Mouse (Mus musculus) heart, embryonic 16.5 days (tissue): ENCODE measurements around the gene Plod1. TPM values are rescaled to one million over a fixed set of nuclear protein-coding genes. Genes with fewer than 3 reads are reported as not detected.

Source experiments
- ATAC-seq: fragments of 200-750 bp; cut with Nextera tagmentation; replicated peaks from 2 replicates; pipeline ENCODE4 v1.8.0; 2017; ENCODE audit warnings: moderate number of reproducible peaks; ENCODE audit not compliant: insufficient read depth, low FRiP score; ENCODE audit errors: extremely low read depth
- H3K27ac ChIP-seq: fragments of 300-500 bp; sonication (generic); 2 replicates; pipeline ENCODE4 v1.5.1; 2014; ENCODE audit warnings: mild to moderate bottlenecking, low read length, control low read depth, moderate library complexity
- H3K27me3 ChIP-seq: fragments of 300-500 bp; sonication (generic); 2 replicates; pipeline ENCODE4 v1.6.1; 2014; ENCODE audit warnings: low read length, mixed read lengths; ENCODE audit not compliant: control insufficient read depth, insufficient read depth
- H3K36me3 ChIP-seq: fragments of 300-500 bp; sonication (generic); 2 replicates; pipeline ENCODE4 v1.6.1; 2014; ENCODE audit not compliant: control insufficient read depth, insufficient read depth
- H3K4me1 ChIP-seq: fragments of 300-500 bp; sonication (generic); 2 replicates; pipeline ENCODE4 v1.6.1; 2014; ENCODE audit warnings: low read length, mixed read lengths; ENCODE audit not compliant: control insufficient read depth, insufficient read depth
- H3K4me2 ChIP-seq: fragments of 300-500 bp; sonication (generic); 2 replicates; pipeline ENCODE4 v1.6.1; 2014; ENCODE audit warnings: low read depth, mild to moderate bottlenecking, control low read depth, low read length
- H3K4me3 ChIP-seq: fragments of 300-500 bp; sonication (generic); 2 replicates; pipeline ENCODE4 v1.5.1; 2014; ENCODE audit warnings: mild to moderate bottlenecking, control low read depth, low read length
- H3K9ac ChIP-seq: fragments of 300-500 bp; sonication (generic); 2 replicates; pipeline ENCODE4 v1.6.1; 2014; ENCODE audit warnings: low read length, control low read depth
- H3K9me3 ChIP-seq: fragments of 300-500 bp; sonication (generic); replicated peaks from 2 replicates; pipeline ENCODE4 v1.6.1; 2016; ENCODE audit warnings: low read length; ENCODE audit not compliant: control insufficient read depth
- WGBS: fragments of 180-500 bp; shearing (Covaris S2); extraction: QIAGEN DNeasy Blood & Tissue Kit; methylation state at CpG from one replicate; pipeline ENCODE4 v1.1.7; 2014; 5-methylcytosine and 5-hydroxymethylcytosine counted together
- polyA plus RNA-seq: library from polyadenylated mRNA; unstranded; fragments of >200 nt; fragmentation: Nextera tagmentation; extraction: Ambion mirVana; gene quantifications from 2 replicates; pipeline ENCODE4 v1.2.1, GENCODE M21; 2015

The Plod1 gene
- polyA plus RNA-seq, 1 experiment from 2014 or later, result 58.5 TPM

DNA sequence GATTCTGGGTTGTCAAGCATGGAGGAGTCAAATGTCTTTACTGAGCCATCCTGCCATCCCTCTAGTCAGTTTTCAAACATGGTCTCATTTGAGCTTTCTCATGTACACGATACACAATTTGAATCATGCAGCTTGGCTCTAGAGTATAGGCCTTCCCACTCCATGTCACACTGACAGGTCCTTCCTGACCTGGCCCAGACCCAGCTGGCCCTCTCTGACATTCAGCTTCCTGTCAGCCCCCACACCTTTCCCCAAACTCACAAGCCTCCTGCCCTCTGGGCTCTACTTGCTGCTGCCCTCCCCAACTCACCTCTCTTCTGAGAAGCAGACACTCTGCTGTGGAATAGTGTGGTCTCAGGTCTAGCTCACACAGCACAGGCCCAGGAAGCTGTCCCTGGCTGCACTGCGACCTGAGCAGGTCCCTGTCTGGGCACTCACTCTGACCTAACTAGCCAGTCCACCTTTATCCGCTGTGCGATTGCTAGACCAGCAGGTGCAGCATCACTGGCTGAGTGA is 40.7 kb downstream of the Plod1 start:
- Histone ChIP-seq H3K27ac (peak overlapping the region; percentile 98), H3K9ac (peak overlapping the region; percentile 66), H3K9me3 (no peaks in the 10 kb centered on the region), H3K36me3 (peaks cover 69% of the 10 kb centered on the region), H3K4me3 (no peak overlapping the region), H3K27me3 (no peaks in the 10 kb centered on the region), H3K4me1 (peaks cover 47% of the 10 kb centered on the region), H3K4me2 (peak overlapping the region; percentile 6; the same call in 1 of the 2 replicates)
- 0 out of 2 replicates have a peak, but pooled peaks have one; percentile 2 for ATAC-seq
- 57% methylated on average over 4 of the region's 4 CpGs for WGBS

DNA sequence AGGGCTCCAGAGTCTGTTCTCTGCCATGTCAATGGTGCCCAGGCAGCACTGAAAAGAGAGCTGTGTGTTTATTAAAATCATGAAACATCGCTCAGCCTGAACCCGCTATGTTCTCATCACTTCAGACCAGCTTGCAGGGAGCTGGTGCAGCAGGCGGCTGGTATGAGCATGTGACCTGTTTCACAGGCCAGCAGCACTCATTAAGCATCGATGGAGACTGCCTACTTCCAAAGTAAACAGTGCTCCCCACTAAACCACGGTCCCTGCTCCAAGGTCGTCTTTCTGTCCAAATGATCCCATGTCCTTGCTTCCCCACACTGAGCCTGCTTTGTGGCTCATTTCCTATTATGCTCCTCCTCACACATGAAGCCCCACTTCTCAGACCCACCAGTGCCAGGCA is 46.2 kb downstream of the Plod1 start:
- Histone ChIP-seq H3K36me3 (peaks cover 81% of the 10 kb centered on the region), H3K9ac (no peak overlapping the region), H3K27me3 (no peaks in the 10 kb centered on the region), H3K4me2 (no peak overlapping the region), H3K4me1 (peaks cover 3% of the 10 kb centered on the region; the same call in 1 of the 2 replicates), H3K27ac (peak overlapping the region; percentile 28; the same call in 1 of the 2 replicates), H3K9me3 (no peaks in the 10 kb centered on the region), H3K4me3 (no peak overlapping the region)
- WGBS, result 58% methylated on average over 6 of the region's 6 CpGs
- ATAC-seq, result peak; percentile 29; the same call in 1 of the 2 replicates

DNA sequence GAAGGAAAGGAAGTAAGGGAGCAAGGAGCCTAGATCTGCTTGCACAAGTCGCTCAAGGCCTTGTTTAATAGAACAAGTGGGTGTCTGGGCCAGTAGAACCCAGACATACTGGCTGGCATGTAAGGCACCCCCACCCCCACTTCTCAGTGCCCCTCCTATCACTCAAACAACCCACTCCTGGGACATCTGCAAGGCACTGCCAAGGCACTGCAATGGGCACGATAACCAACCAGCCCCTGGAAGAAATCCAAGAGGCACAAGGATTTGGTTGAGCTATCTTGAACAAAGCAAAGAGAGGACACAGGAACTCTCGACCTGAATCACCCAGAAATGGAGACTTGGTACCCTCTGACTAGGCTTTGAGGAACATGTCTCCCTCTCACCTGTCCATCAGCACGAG is 48.3 kb downstream of the Plod1 start:
- no peak overlapping the region for H3K4me3 ChIP-seq
- H3K9ac ChIP-seq, result no peak overlapping the region
- H3K9me3 ChIP-seq, result no peaks in the 10 kb centered on the region
- no peaks in the 10 kb centered on the region for H3K4me1 ChIP-seq
- H3K36me3 ChIP-seq, result peaks cover 85% of the 10 kb centered on the region
- no peak overlapping the region for H3K4me2 ChIP-seq
- 89% methylated on average over 4 of the region's 4 CpGs for WGBS
- no peak for ATAC-seq
- H3K27ac ChIP-seq, result no peak overlapping the region
- H3K27me3 ChIP-seq, result no peaks in the 10 kb centered on the region

DNA sequence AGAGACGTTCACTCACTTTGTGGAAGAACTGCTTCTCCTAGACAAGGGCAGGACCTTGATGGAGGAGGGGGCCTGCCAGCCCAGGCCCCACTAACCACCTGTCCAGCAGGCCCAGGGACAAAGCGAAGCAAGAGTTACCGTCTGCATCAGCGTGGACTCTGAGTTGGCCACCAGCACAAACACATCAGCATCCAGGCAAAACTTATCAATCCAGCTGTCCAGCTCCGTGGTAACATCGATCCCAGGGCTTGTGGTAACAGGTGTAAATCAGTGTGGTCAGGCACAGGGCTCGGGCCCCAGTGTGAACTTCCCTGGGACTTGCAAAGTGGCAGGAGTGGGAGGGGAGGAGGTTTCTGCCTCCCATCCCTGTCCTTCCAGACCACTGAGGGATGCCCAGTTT is 49.3 kb downstream of the Plod1 start:
- H3K36me3 ChIP-seq, result peaks cover 88% of the 10 kb centered on the region
- no peak overlapping the region for H3K9ac ChIP-seq
- H3K27me3 ChIP-seq, result no peaks in the 10 kb centered on the region
- no peak overlapping the region for H3K4me3 ChIP-seq
- no peaks in the 10 kb centered on the region for H3K9me3 ChIP-seq
- H3K27ac ChIP-seq, result no peak overlapping the region
- no peaks in the 10 kb centered on the region for H3K4me1 ChIP-seq
- 91% methylated on average over 7 of the region's 7 CpGs for WGBS
- H3K4me2 ChIP-seq, result no peak overlapping the region
- no peak for ATAC-seq

DNA sequence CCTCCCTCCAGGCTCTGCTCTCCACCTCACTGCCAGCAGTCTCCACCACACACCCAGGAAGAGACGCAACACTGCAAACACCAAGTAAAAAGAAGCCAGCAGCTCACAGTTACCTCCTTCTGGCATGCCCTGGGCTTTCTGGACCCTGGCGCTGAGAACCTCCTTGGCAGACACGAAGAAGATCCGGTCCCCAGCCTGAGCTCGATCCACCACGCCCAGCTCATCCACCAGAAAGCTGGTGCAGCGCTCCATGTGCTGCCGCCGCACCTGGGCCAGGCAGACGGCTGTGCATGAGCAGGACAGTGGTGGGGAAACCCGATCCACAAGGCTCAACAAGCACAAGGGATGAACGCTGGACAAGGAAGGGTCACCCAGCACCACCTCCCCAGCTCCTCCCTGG is 50.4 kb downstream of the Plod1 start:
- Histone ChIP-seq H3K9me3 (no peaks in the 10 kb centered on the region), H3K4me3 (no peak overlapping the region), H3K27me3 (no peaks in the 10 kb centered on the region), H3K27ac (no peak overlapping the region), H3K36me3 (peaks cover 92% of the 10 kb centered on the region), H3K4me1 (no peaks in the 10 kb centered on the region), H3K9ac (no peak overlapping the region), H3K4me2 (no peak overlapping the region)
- no peak for ATAC-seq
- 95% methylated on average over 12 of the region's 12 CpGs for WGBS

DNA sequence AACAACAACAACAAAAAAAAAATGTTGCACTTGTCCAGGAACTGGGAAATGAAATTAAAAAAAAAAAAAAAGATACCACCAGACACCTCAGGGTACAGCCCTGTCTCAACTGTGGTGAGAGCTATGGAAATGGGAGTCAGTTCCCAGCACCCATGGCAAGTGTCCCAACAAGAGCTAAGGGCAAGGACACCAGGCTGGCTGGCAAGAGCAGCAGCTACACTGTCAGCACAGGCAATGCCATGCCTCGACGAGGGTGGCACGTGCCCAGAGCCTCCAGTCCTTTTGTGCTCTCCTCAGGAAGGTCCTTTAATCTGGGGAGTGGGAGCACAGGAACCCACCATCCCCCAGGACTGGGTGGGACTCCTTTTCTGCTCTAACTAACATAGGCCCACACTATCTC is 52.4 kb downstream of the Plod1 start:
- Histone ChIP-seq H3K4me1 (no peaks in the 10 kb centered on the region), H3K4me3 (no peak overlapping the region), H3K27me3 (no peaks in the 10 kb centered on the region), H3K27ac (no peak overlapping the region), H3K9me3 (no peaks in the 10 kb centered on the region), H3K4me2 (no peak overlapping the region), H3K36me3 (peaks cover 94% of the 10 kb centered on the region), H3K9ac (no peak overlapping the region)
- 91% methylated on average over 3 of the region's 3 CpGs for WGBS
- no peak for ATAC-seq

DNA sequence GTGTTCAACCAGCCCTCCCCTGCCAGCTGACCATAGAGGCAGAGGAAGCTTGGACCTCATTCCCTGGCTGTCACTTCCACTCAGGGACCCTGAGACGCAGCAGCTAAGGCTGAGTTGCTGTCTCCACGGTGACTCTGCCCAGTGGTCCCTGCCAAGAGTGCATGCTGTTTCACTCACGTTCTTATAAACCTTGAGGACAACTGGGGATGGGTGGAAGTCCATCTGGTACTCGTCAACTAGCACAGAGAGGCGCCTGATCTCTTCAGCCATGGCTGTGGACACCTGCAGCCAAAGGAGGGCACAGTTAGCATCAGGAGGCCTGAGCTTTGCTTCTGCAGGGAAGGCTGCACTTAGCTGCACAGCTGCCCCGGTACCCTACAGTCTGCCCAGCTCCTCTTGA is 53.5 kb downstream of the Plod1 start:
- H3K4me1 ChIP-seq, result no peaks in the 10 kb centered on the region
- no peak overlapping the region for H3K4me3 ChIP-seq
- H3K9me3 ChIP-seq, result no peaks in the 10 kb centered on the region
- no peak overlapping the region for H3K9ac ChIP-seq
- WGBS, result 61% methylated on average over 6 of the region's 6 CpGs
- peaks cover 94% of the 10 kb centered on the region for H3K36me3 ChIP-seq
- no peaks in the 10 kb centered on the region for H3K27me3 ChIP-seq
- no peak overlapping the region for H3K4me2 ChIP-seq
- H3K27ac ChIP-seq, result no peak overlapping the region
- ATAC-seq, result no peak; the same call in 1 of the 2 replicates

DNA sequence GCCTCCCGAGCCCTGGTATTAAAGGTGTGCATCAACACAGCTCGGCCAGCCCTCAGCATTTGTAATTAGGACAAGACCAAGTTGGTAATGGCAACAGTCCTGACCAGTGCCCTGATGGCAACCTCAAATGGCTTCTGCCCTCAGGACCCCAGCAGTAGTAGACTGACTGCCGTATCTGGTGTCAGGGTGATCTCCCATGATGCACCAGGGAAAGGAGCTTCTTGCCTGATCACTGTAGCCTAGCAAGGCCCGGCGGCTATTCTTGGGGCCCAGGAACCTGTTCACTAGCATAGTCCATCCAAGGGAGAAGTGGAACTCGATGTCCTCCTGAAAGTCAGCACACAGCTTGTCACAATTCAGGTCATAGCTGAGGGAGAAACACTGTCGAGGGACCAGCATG is 54.8 kb downstream of the Plod1 start:
- H3K36me3 ChIP-seq, result peaks cover 89% of the 10 kb centered on the region
- H3K4me3 ChIP-seq, result no peak overlapping the region
- H3K9me3 ChIP-seq, result no peaks in the 10 kb centered on the region
- no peak overlapping the region for H3K4me2 ChIP-seq
- H3K27me3 ChIP-seq, result no peaks in the 10 kb centered on the region
- no peak for ATAC-seq
- no peak overlapping the region for H3K9ac ChIP-seq
- whole genome bisulfite sequencing, result 92% methylated on average over 7 of the region's 7 CpGs
- no peaks in the 10 kb centered on the region for H3K4me1 ChIP-seq
- no peak overlapping the region for H3K27ac ChIP-seq

DNA sequence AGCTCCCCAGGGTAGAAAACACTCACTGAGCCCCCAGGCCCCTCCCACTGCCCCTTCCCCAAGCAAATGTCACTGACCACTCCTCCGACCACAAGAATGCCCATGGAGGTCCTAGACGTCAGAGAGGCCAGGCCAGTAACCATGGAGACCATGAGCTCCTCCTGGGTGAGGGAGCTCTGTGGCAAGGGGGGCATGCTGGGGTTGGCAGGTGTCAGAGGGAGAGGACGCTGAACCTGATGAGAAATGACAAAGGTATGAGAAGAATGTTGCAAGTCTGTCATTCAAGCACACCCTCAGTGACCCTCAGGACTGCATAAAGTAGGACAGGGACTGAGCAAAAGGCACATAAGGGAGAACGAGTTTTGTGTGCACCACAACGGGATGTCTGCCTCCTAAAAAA is 56.7 kb downstream of the Plod1 start:
- H3K4me2 ChIP-seq, result no peak overlapping the region
- H3K27ac ChIP-seq, result no peak overlapping the region
- H3K9ac ChIP-seq, result no peak overlapping the region
- H3K27me3 ChIP-seq, result no peaks in the 10 kb centered on the region
- ATAC-seq, result no peak
- H3K9me3 ChIP-seq, result no peaks in the 10 kb centered on the region
- 40% methylated on average over 5 of the region's 5 CpGs for WGBS
- no peak overlapping the region for H3K4me3 ChIP-seq
- H3K36me3 ChIP-seq, result peaks cover 81% of the 10 kb centered on the region
- no peaks in the 10 kb centered on the region for H3K4me1 ChIP-seq
